Mouse (Mus musculus): Measurements from ENCODE around the gene Kntc1.

- TF ChIP-seq CTCF (IDR thresholded peaks at IDR 0.05; ENCODE audit: extremely low read depth, insufficient read length, insufficient replicate concordance, low read depth, low read length) (no peak), POLR2A (IDR thresholded peaks at IDR 0.05; ENCODE audit: low read depth, low read length) (no peak)
These were observed 87.9 kb downstream of the Kntc1 start for GRCm38 (mm10) chr5:123837371-123837770.
